Mouse (Mus musculus) bone marrow, adult 2 months (tissue): ENCODE measurements around the gene Mapk9. TPM values are rescaled to one million over a fixed set of nuclear protein-coding genes. Genes with fewer than 3 reads are reported as not detected.
A peak's percentile ranks its signal among the peaks of the same experiment; 100 is the strongest.

ENCODE experiments used
- H3K27ac ChIP-seq: fragments of 200-500 bp; 2 replicates; pipeline ENCODE4 v1.5.1; 2012; ENCODE audit warnings: low read depth, mild to moderate bottlenecking, control low read depth, inconsistent platforms, low read length; ENCODE audit not compliant: control insufficient read depth, poor library complexity, insufficient read depth
- H3K4me1 ChIP-seq: fragments of 200-500 bp; 2 replicates; pipeline ENCODE4 v1.6.1; 2011; ENCODE audit warnings: low read length; ENCODE audit not compliant: control insufficient read depth, insufficient read depth
- H3K4me3 ChIP-seq: fragments of 200-500 bp; replicated peaks from 2 replicates; pipeline ENCODE3; 2011; ENCODE audit warnings: mild to moderate bottlenecking, low read depth, low read length, control low read depth; ENCODE audit not compliant: control insufficient read depth
- CTCF ChIP-seq: fragments of 200-500 bp; IDR thresholded peaks from 2 replicates; pipeline ENCODE4 v1.5.1; 2011; ENCODE audit warnings: low read length, control low read depth; ENCODE audit not compliant: control insufficient read depth, insufficient read depth
- POLR2A ChIP-seq: fragments of 200-500 bp; IDR thresholded peaks from 2 replicates; pipeline ENCODE4 v1.6.1; 2011; ENCODE audit warnings: low read depth, mild to moderate bottlenecking, control low read depth, low read length, borderline replicate concordance; ENCODE audit not compliant: control insufficient read depth
- WGBS: fragments of 180-500 bp; shearing (Covaris S2); methylation state at CpG from one replicate; pipeline ENCODE4 v1.1.7; 2018; 5-methylcytosine and 5-hydroxymethylcytosine counted together
- polyA plus RNA-seq: library from polyadenylated mRNA; stranded (reverse); fragments of >200 nt; gene quantifications from 2 replicates; pipeline ENCODE4 v1.2.4, GENCODE M21; 2011; ENCODE audit warnings: low replicate concordance; ENCODE audit not compliant: missing spikeins, insufficient read depth, insufficient read length

Gene Mapk9
- polyA plus RNA-seq, 1 experiment = 15.2 TPM

GRCm38 (mm10) chr11:49818869-49819566 is 27.5 kb upstream of the Mapk9 start:
- TF ChIP-seq CTCF = no peak
- TF ChIP-seq POLR2A = no peak
- no peak overlapping the region for H3K27ac ChIP-seq
- H3K4me1 ChIP-seq = no peaks in the 10 kb centered on the region
- H3K4me3 ChIP-seq = no peak overlapping the region
- WGBS = 85% methylated on average over 15 of the region's 15 CpGs

- H3K4me1 ChIP-seq = no peaks in the 10 kb centered on the region
- no peak overlapping the region for H3K27ac ChIP-seq
- no peak overlapping the region for H3K4me3 ChIP-seq
- TF ChIP-seq POLR2A = no peak
- TF ChIP-seq CTCF = no peak
- WGBS = 87% methylated on average over 7 of the region's 7 CpGs
Observed at GRCm38 (mm10) chr11:49819676-49820075, 26.9 kb upstream of the Mapk9 start.

GRCm38 (mm10) chr11:49820928-49821327 is 25.6 kb upstream of the Mapk9 start:
- TF ChIP-seq POLR2A (no peak), CTCF (no peak)
- Histone ChIP-seq H3K4me1 (no peaks in the 10 kb centered on the region), H3K4me3 (no peak overlapping the region), H3K27ac (no peak overlapping the region)
- WGBS = 69% methylated on average over 2 of the region's 2 CpGs

- Histone ChIP-seq H3K4me3 (no peak overlapping the region), H3K4me1 (no peaks in the 10 kb centered on the region), H3K27ac (no peak overlapping the region)
- 79% methylated on average over 2 of the region's 2 CpGs for WGBS
- TF ChIP-seq POLR2A (no peak), CTCF (no peak)
Observed at GRCm38 (mm10) chr11:49821546-49821945, 25.0 kb upstream of the Mapk9 start.

- 71% methylated on average over 2 of the region's 2 CpGs for WGBS
Observed at GRCm38 (mm10) chr11:49822337-49822736, 24.2 kb upstream of the Mapk9 start.

GRCm38 (mm10) chr11:49824896-49825295 is 21.7 kb upstream of the Mapk9 start:
- 28% methylated on average over 2 of the region's 2 CpGs for WGBS
- Histone ChIP-seq H3K4me1 (no peaks in the 10 kb centered on the region), H3K4me3 (no peak overlapping the region), H3K27ac (no peak overlapping the region)
- TF ChIP-seq POLR2A = no peak
- TF ChIP-seq CTCF = peak; percentile 95

More at GRCm38 (mm10) chr11:49822337-49822736, 24.2 kb upstream of the Mapk9 start:
- Histone ChIP-seq H3K27ac (no peak overlapping the region), H3K4me1 (no peaks in the 10 kb centered on the region), H3K4me3 (no peak overlapping the region)
- TF ChIP-seq CTCF = no peak
- no peak for TF ChIP-seq POLR2A

GRCm38 (mm10) chr11:49827243-49827642 is 19.3 kb upstream of the Mapk9 start:
- no peak overlapping the region for H3K4me3 ChIP-seq
- TF ChIP-seq CTCF (no peak), POLR2A (no peak)
- H3K4me1 ChIP-seq = no peaks in the 10 kb centered on the region
- 71% methylated on average over 6 of the region's 6 CpGs for WGBS
- no peak overlapping the region for H3K27ac ChIP-seq

- H3K4me3 ChIP-seq = no peak overlapping the region
- no peak overlapping the region for H3K27ac ChIP-seq
- H3K4me1 ChIP-seq = no peaks in the 10 kb centered on the region
- TF ChIP-seq POLR2A (no peak), CTCF (no peak)
- 50% methylated on average over 7 of the region's 7 CpGs for WGBS
Observed at GRCm38 (mm10) chr11:49829176-49829745, 17.3 kb upstream of the Mapk9 start.
